Mouse (Mus musculus) liver, embryonic 14.5 days (tissue): Measurements from ENCODE around the gene Abca2. TPM values are rescaled to one million over a fixed set of nuclear protein-coding genes. Genes with fewer than 3 reads are reported as not detected.

Source experiments
- ATAC-seq: fragments of 200-750 bp; cut with Nextera tagmentation; 2 replicates; pipeline ENCODE4 v1.8.0; 2017; ENCODE audit warnings: moderate number of reproducible peaks, mild to moderate bottlenecking, moderate library complexity; ENCODE audit not compliant: insufficient read depth
- DNase-seq, 3 experiments: peaks; one replicate each; pipeline ENCODE4 v3.0.0-alpha.2; 2012 to 2013; ENCODE audit warnings: low read depth in 3 of 3, low spot score in 3 of 3
- H3K27ac ChIP-seq: fragments of 300-500 bp; sonication (generic); 2 replicates; pipeline ENCODE4 v1.5.1; 2014; ENCODE audit warnings: moderate library complexity, mild to moderate bottlenecking, control low read depth, inconsistent platforms
- H3K27me3 ChIP-seq: fragments of 300-500 bp; sonication (generic); 2 replicates; pipeline ENCODE4 v1.6.1; 2014; ENCODE audit warnings: mild to moderate bottlenecking, low read length, moderate library complexity; ENCODE audit not compliant: control insufficient read depth, insufficient read depth
- H3K36me3 ChIP-seq: fragments of 300-500 bp; sonication (generic); replicated peaks from 2 replicates; pipeline ENCODE4 v1.6.1; 2014; ENCODE audit warnings: low read depth; ENCODE audit not compliant: control insufficient read depth, insufficient read depth
- H3K4me1 ChIP-seq, 2 experiments: fragments of 200-500 bp in 1 of 2; fragments of 300-500 bp in 1 of 2; sonication (generic) in 1 of 2; replicated peaks; 2 replicates each; pipeline ENCODE4 v1.6.1; 2012 to 2014; ENCODE audit warnings: antibody characterized with exemption in 1 of 2, inconsistent platforms in 1 of 2, low read length in 1 of 2; ENCODE audit not compliant: control insufficient read depth in 2 of 2, insufficient read depth in 2 of 2
- H3K4me2 ChIP-seq: fragments of 300-500 bp; sonication (generic); 2 replicates; pipeline ENCODE4 v1.6.1; 2014; ENCODE audit warnings: low read depth, mild to moderate bottlenecking, control low read depth, moderate library complexity
- H3K4me3 ChIP-seq, 2 experiments: fragments of 200-500 bp in 1 of 2; fragments of 300-500 bp in 1 of 2; sonication (generic) in 1 of 2; 2 replicates each; pipeline ENCODE4 v1.5.1; 2012 to 2014; ENCODE audit warnings: low read depth in 2 of 2, low read length in 2 of 2, mild to moderate bottlenecking in 2 of 2, control low read depth in 1 of 2, inconsistent platforms in 1 of 2, moderate library complexity in 1 of 2; ENCODE audit not compliant: insufficient read depth in 1 of 2
- H3K9ac ChIP-seq: fragments of 300-500 bp; sonication (generic); replicated peaks from 2 replicates; pipeline ENCODE4 v1.6.1; 2014; ENCODE audit warnings: mild to moderate bottlenecking, control low read depth, moderate library complexity
- H3K9me3 ChIP-seq: fragments of 300-500 bp; sonication (generic); 2 replicates; pipeline ENCODE4 v1.6.1; 2016; ENCODE audit warnings: low read length, mixed read lengths; ENCODE audit not compliant: control insufficient read depth
- CTCF ChIP-seq: IDR thresholded peaks from 2 replicates; pipeline ENCODE4 v1.5.1; 2016; ENCODE audit warnings: antibody characterized with exemption, low read depth, control low read depth
- EP300 ChIP-seq: IDR thresholded peaks from 2 replicates; pipeline ENCODE4 v1.6.1; 2016; ENCODE audit warnings: antibody characterized with exemption, low read depth
- WGBS: fragments of 180-500 bp; shearing (Covaris S2); extraction: QIAGEN DNeasy Blood & Tissue Kit; methylation state at CpG from one replicate; pipeline ENCODE4 v1.1.7; 2014; ENCODE audit not compliant: insufficient replicate concordance; 5-methylcytosine and 5-hydroxymethylcytosine counted together
- polyA plus RNA-seq, 2 experiments: library from polyadenylated mRNA; depleted of rRNA in 1 of 2; stranded (reverse) in 1 of 2; unstranded in 1 of 2; fragments of >200 nt; fragmentation: Nextera tagmentation in 1 of 2; extraction: Ambion mirVana in 1 of 2; gene quantifications; 2 replicates each; pipeline versions ENCODE4 v1.2.1 to v1.2.3; 2012 to 2014

The Abca2 gene
- polyA plus RNA-seq, 2 experiments, result 0.91 to 2.5 TPM

GRCm38 (mm10) chr2:25395721-25396596 is 32.5 kb upstream of the Abca2 start, which contains the start of gene Entpd2:
Gene Entpd2, plus strand, starts transcription at chr2:25395874.
- H3K9me3 ChIP-seq, result no peaks in the 10 kb centered on the region
- TF ChIP-seq EP300, result no peak
- no peak for TF ChIP-seq CTCF
- H3K36me3 ChIP-seq, result no peaks in the 10 kb centered on the region
- DNase-seq (no peak), ATAC-seq (no peak)
- H3K4me3 ChIP-seq, result peak within 1 kb of the TSS in 1 of 2 experiments; percentile 41; a peak in 2 of 4 replicates
- H3K4me2 ChIP-seq, result peak within 1 kb of the TSS; percentile 65
- H3K9ac ChIP-seq, result no peak within 1 kb of the TSS
- H3K27me3 ChIP-seq, result peaks cover 56% of the 10 kb centered on the region
- WGBS, result 2% methylated on average over 57 of the region's 57 CpGs
- H3K27ac ChIP-seq, result no peak within 1 kb of the TSS
- H3K4me1 ChIP-seq, result no peaks in the 10 kb centered on the region; a peak in 1 of 4 replicates

DNA sequence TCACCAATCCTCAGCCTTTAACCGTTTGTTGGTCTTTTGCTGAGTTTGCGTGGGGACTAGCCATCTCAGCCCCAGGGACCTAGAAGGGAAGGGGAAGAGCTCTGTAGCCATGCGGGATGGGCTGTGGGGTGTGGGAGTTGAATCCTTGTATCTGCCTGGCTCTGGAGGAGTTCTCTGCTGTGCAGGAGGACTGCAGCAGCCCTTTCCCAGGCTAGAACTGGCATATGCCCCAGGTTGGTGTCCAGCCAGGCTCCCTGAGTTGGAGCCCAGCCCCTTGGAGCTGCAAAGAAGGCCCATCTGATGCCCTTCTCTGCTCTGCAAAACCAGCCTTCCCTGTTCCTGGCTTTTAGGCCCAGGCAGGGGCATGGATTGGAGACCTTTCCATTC is 31.9 kb upstream of the Abca2 start:
- WGBS, result 20% methylated on average over 3 of the region's 3 CpGs
- Histone ChIP-seq H3K4me1 (no peaks in the 10 kb centered on the region; a peak in 1 of 4 replicates), H3K4me3 (no peak overlapping the region), H3K4me2 (no peak overlapping the region), H3K9me3 (no peaks in the 10 kb centered on the region), H3K27me3 (peaks cover 60% of the 10 kb centered on the region), H3K36me3 (no peaks in the 10 kb centered on the region), H3K9ac (no peak overlapping the region), H3K27ac (no peak overlapping the region)
- DNase-seq (no peak), ATAC-seq (no peak)
- TF ChIP-seq CTCF (no peak), EP300 (no peak)

DNA sequence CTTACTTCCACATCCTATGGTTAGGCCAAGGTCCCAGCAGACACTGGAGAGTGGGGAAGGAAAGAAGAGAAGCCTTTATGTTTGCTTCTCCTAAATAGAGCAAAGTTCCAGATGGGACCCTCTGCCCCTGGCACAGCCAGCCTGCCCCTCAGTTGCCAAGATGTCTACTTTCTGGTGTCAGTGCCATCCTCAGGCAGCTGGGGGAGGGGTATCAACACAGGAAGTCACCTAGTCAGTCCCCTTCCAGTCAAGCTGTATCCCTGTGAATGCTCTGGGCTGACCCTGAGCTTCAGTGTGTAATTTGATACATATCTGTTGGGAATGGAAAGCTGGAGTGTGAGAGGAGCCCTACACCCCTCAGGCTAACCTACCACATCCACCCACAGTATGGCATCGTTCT is 31.5 kb upstream of the Abca2 start:
- Histone ChIP-seq H3K4me1 (no peaks in the 10 kb centered on the region; a peak in 1 of 4 replicates), H3K4me3 (no peak overlapping the region), H3K9me3 (no peaks in the 10 kb centered on the region), H3K27me3 (peaks cover 63% of the 10 kb centered on the region), H3K4me2 (no peak overlapping the region), H3K9ac (no peak overlapping the region), H3K27ac (no peak overlapping the region), H3K36me3 (no peaks in the 10 kb centered on the region)
- no peak for ATAC-seq
- DNase-seq, result no peak
- 29% methylated on average over 1 of the region's 1 CpGs for WGBS
- no peak for TF ChIP-seq CTCF
- TF ChIP-seq EP300, result no peak

DNA sequence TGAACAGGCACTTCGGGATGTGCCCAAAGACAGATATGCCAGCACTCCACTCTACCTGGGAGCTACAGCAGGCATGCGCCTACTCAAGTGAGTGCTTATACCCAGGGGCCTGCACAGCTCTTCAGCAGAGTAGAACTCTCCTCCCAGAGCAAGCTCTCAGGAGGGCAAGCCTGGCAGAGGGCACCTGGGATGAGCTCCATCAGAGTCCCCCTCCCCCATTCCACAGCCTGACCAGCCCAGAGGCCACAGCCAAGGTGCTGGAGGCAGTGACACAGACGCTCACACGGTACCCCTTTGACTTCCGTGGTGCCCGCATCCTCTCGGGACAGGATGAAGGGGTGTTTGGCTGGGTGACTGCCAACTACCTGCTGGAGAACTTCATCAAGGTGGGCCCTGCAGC is 30.4 kb upstream of the Abca2 start:
- Histone ChIP-seq H3K27me3 (peaks cover 73% of the 10 kb centered on the region), H3K36me3 (no peaks in the 10 kb centered on the region), H3K4me2 (no peak overlapping the region), H3K27ac (no peak overlapping the region), H3K4me3 (no peak overlapping the region), H3K9ac (no peak overlapping the region), H3K4me1 (no peaks in the 10 kb centered on the region; a peak in 1 of 4 replicates), H3K9me3 (no peaks in the 10 kb centered on the region)
- no peak for ATAC-seq
- DNase-seq, result no peak
- WGBS, result 66% methylated on average over 7 of the region's 7 CpGs
- TF ChIP-seq EP300, result no peak

GRCm38 (mm10) chr2:25399051-25399450 is 29.5 kb upstream of the Abca2 start, which contains the start of gene Npdc1:
Gene Npdc1, plus strand, starts transcription at chr2:25399351.
- TF ChIP-seq CTCF (no peak), EP300 (no peak)
- ATAC-seq (no peak), DNase-seq (no peak)
- Histone ChIP-seq H3K27me3 (peaks cover 82% of the 10 kb centered on the region), H3K4me3 (no peak within 1 kb of the TSS), H3K4me2 (no peak within 1 kb of the TSS), H3K9ac (no peak within 1 kb of the TSS), H3K27ac (no peak within 1 kb of the TSS), H3K4me1 (no peaks in the 10 kb centered on the region; a peak in 1 of 4 replicates), H3K36me3 (no peaks in the 10 kb centered on the region), H3K9me3 (no peaks in the 10 kb centered on the region)
- 36% methylated on average over 8 of the region's 8 CpGs for WGBS
